Mouse (Mus musculus) lung, adult 2 months (tissue): ENCODE measurements around the gene Kri1.

Experiments
- CTCF ChIP-seq: fragments of 200-500 bp; IDR thresholded peaks from 2 replicates; pipeline ENCODE4 v1.5.1; 2011; ENCODE audit warnings: mild to moderate bottlenecking, low read length, control low read depth; ENCODE audit not compliant: insufficient read depth
- POLR2A ChIP-seq: fragments of 200-500 bp; IDR thresholded peaks from 2 replicates; pipeline ENCODE4 v1.6.1; 2011; ENCODE audit warnings: low read depth, mild to moderate bottlenecking, control low read depth, low read length, borderline replicate concordance; ENCODE audit errors: extremely low read depth

DNA sequence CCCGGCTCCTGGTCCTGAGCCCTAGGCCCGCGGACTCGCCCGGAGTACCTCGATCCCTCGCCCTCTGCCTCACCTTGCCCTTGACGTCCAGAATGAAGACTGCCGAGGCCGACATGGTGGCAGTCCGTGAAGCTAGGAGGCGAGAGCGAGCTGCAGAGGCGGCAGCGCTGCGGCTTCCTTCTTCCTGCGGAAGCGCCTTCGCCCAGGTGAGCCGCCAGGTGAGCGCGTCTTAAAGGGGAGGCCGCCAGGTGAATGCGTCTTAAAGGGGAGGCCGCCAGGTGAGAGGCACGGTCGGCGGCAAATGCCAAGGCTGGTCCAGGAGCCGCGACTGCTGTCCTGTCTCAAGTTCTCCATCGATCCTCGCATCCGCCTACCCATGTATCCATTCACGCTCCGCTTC lies 24.4 kb upstream of the Kri1 start, which contains the start of gene Ap1m2:
- TF ChIP-seq CTCF (no peak), POLR2A (peak; percentile 27; the same call in 1 of the 2 replicates)
